ENCODE assay signal across 24 mouse cellular contexts in genomic region chr2:11662907-11663230, GRCm38 (mm10). TPM values are rescaled to one million over a fixed set of nuclear protein-coding genes. Genes with fewer than 3 reads are reported as not detected.
"Had no signal": no experiment of that assay in that cellular context is flagged by ENCODE, and none has a peak within 500 bp of the region (broad histone marks: within the 10 kb centered on the region; RNA-seq: fewer than 3 reads in every experiment).

No protein-coding gene starts in this region.

- H3K4me3 ChIP-seq: kidney, embryonic 15.5 days; limb, embryonic 13.5 days; liver, embryonic 15.5 days; midbrain, embryonic 10.5 days; stomach, embryonic 15.5 days had no signal

- H3K9ac ChIP-seq: kidney, embryonic 15.5 days; limb, embryonic 13.5 days; liver, embryonic 15.5 days; lung, embryonic 14.5 days; stomach, embryonic 15.5 days had no signal

- H3K9me3 ChIP-seq: kidney, embryonic 15.5 days; limb, embryonic 13.5 days; liver, embryonic 15.5 days; midbrain, embryonic 10.5 days; stomach, embryonic 15.5 days had no signal

- H3K4me1 ChIP-seq: kidney, embryonic 15.5 days; limb, embryonic 13.5 days; liver, embryonic 15.5 days; stomach, embryonic 15.5 days had no signal

- H3K27me3 ChIP-seq: kidney, embryonic 15.5 days; limb, embryonic 13.5 days; liver, embryonic 15.5 days; stomach, embryonic 15.5 days had no signal

- H3K27ac ChIP-seq: kidney, embryonic 15.5 days; limb, embryonic 13.5 days; liver, embryonic 15.5 days; midbrain, embryonic 10.5 days; stomach, embryonic 15.5 days had no signal

- H3K4me2 ChIP-seq: limb, embryonic 13.5 days; liver, embryonic 15.5 days; lung, embryonic 14.5 days; stomach, embryonic 15.5 days had no signal

- H3K36me3 ChIP-seq: kidney, embryonic 15.5 days; limb, embryonic 13.5 days; liver, embryonic 15.5 days; midbrain, embryonic 10.5 days; stomach, embryonic 15.5 days had no signal

- DNase-seq: kidney, adult 2 months; kidney, postnatal 14 days; layer of hippocampus, postnatal 36 days; left cerebral cortex, postnatal 4 days; lung, embryonic 14.5 days; lung, postnatal 10 days; lung, postnatal 4 days; midbrain, embryonic 14.5 days; right cerebral cortex, adult 18-20 months; right cerebral cortex, postnatal 25 days had no signal

- ATAC-seq: intestine, embryonic 16.5 days had no signal

RNA-seq across cellular contexts. Expression of gene Il2ra, which starts 20.3 kb away (rescaled TPM):
- total RNA-seq: left cerebral cortex, postnatal 4 days had no signal
- polyA plus RNA-seq: kidney, embryonic 15.5 days; limb, embryonic 13.5 days; liver, embryonic 15.5 days; lung, embryonic 14.5 days; midbrain, embryonic 10.5 days; midbrain, embryonic 14.5 days; neural tube, embryonic 14.5 days had no signal

RNA-seq across cellular contexts. Expression of gene Gm17490, which starts 36.8 kb away (rescaled TPM):
- total RNA-seq: layer of hippocampus, adult 8-10 months; layer of hippocampus, postnatal 36 days; left cerebral cortex, postnatal 4 days; liver, adult 2 months; megakaryocyte, adult 5-6 weeks; monocyte, adult 5-6 weeks had no signal
- polyA plus RNA-seq: intestine, embryonic 16.5 days; kidney, adult 2 months; kidney, embryonic 15.5 days; large intestine, adult 2 months; limb, embryonic 13.5 days; liver, adult 2 months; liver, embryonic 15.5 days; lung, embryonic 14.5 days; midbrain, embryonic 10.5 days; midbrain, embryonic 14.5 days; neural tube, embryonic 14.5 days; small intestine, adult 2 months; stomach, embryonic 15.5 days; testis, adult 2 months had no signal
